Mouse (Mus musculus) right cerebral cortex, postnatal 4 days (tissue): ENCODE results near the gene Kdm2a.
A peak's percentile ranks its signal among the peaks of the same experiment; 100 is the strongest.
"Not testable (repeated sequence)": the region's sequence is repeated elsewhere in the genome, so short reads cannot be mapped to it uniquely, and the experiment has no call there.

ENCODE experiments used
- DNase-seq: peaks from one replicate; pipeline ENCODE4 v3.0.0-alpha.2; 2022

The Kdm2a gene

DNA sequence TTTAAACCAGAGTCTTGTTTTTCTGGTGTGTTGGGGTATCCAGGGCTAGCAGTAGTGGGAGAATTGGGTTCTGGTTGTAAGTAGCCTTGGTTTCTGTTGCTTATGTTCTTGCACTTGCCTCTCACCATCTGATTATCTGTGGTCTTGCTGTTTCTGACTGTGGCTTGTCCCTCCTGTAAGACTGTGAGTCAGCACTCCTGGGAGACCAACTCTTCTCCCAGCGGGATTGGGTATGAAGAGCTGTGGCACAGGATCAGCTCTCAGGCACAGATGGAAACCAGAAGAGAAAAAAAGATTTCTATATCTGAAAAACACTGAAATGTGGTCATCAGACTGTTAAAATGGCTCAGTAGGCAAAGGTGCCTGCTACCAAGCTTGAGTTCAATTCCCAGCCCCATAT, 16.5 kb upstream of the Kdm2a start:
- no peak for DNase-seq

DNA sequence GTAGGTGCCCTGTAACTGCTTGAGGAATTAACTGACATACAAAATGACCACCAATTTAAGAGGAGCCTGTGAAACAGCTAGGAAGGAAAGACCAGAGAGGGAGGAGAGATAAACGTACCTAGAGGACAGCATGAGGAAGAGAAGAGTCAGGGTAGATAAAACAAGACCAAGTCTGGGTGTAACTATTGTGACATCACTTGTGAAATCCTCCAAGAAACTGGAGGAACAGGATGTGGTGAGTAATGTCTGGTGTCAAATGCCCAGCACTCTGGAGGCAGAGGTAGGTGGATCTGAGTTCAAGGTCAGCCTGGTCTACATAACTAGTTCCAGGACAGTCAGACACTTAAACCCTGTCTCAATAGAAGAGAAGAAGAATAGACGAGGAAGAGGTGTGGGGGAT, 11.0 kb upstream of the Kdm2a start:
- DNase-seq: no peak

DNA sequence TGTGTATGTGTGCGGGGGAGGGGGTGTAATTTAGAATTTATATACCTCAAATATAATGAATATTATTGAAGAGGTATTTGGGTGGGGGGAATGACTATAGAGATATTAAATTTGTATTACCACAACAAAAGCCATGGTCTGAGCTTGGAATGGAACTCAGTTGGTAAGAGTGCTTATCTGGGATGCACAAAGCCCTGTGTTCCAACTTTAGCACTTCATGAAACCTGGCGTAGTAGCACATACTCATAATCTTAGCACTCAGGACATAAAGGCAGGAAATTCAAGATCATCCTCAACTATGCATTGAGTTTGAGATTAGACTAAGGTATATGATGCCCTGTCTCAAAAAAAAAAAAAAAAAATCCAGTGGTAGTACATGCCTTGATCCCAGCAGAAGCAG, 6.8 kb upstream of the Kdm2a start:
- no peak for DNase-seq

DNA sequence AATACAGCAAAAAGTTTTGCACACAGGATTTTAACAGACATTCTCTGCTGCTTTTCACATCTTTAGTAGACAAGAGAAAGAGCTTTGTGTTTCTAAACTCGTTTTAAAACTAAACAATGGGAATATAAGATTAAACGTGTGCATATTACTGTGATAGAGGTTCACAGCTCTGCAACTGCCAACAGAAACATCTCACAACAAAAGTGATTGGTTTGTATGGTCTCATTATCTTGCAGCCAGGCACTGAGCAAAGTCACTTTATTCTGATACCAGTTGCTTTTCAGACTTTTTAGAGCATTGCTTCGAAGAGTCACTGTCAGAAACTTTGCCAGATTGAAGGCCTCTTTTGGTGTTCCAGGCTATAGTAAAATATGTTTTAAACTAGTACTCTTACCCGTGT, 874 bp upstream of the Kdm2a start:
- DNase-seq: no peak

DNA sequence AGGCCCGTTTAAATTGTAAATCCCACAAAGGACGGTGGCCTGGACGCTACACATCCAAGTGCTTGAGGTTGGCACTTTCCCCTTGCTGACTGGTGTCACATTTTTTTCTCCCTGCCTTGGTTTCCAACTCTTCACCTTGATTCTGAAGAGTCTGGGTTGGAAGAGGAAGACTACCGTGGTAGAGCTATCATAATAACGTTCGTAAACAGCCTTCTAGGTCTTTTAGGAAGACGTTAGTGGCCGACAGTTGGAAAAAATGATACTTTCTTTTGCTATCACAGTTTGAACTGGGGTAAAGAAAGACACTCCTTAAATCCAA, 504 bp upstream of the Kdm2a start:
- DNase-seq: no peak

DNA sequence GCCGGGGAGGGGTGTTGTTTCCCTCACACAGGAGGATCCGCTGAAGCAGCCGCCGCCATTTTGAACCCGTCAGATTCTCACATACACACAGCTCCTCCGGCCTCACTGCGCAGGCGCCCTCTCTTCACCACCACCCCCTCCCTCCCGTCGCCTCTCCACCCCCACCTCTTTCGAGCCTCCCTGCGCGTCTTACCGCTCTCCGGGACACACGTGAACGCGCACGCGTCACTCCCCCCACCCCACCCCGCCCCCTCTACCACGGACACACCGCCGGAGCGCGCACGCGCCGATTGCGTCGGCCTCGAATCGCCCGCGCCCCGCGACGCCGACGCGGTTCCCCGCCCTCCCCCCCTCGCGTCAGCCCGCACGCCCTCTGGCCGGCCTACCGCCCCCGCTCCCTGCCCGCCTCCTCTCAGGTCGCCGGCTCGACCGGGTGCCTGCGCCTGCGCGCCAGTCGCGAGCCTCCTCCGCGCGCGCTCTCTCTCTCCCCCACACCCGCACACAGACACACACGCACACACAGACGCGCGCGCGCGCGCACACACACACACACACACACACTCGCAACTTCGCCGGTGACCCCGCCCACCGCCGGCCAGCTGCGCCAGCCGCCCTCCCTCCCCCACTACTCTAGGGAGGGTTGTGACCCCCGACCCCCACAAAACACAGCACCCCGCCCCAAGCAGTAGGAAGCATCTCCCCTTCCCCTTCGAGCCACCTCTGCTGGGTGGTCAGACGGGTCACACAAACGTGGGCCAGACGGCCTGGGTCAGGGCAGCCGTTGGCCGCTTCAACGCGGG, 887 bp downstream of the Kdm2a start:
- peak; percentile 97 for DNase-seq

DNA sequence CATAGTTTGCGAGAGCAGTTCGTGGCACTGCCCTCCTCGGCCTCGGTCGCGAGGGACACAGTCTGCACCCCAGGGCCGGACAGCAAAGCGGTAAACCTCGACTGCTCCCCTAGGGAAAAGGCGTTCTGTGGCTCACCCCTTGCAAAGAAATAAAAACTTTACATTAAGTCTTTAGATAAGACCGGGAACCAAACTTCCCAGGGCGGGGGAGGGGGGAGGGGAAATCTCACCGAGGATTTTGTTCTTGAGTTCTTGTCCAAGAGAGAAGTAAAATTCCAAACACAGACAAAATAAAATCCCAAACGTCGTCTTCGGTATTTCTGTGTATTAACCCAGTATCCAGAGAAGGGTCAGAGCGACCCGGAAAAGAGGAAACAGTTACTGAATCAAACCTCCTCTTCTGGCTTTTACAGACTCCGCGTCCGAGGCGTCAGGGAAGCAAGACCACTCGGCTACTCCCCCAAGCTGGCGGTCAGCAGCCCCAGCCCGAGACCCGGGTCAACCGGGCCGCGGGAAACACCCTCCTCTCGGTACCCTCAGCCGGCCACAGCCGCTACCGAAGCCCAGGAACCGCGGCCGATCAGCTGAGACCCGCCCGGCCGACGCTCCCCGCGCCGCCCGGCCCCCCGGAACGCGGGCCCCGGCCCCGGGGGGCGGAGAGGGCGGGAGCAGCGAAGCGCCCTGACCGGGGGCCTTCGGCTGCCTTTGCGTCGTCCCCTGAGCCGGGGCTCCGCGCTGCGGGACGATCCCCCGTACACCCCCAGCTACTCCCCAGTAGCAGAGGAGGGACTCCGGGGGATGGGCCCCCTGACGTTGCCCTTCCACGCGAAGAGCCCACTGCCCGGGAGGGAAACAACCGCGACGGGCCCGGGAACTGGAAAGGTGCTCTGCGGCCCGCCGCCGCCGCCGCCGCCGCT, 1.7 kb downstream of the Kdm2a start:
- peak; percentile 32 for DNase-seq

DNA sequence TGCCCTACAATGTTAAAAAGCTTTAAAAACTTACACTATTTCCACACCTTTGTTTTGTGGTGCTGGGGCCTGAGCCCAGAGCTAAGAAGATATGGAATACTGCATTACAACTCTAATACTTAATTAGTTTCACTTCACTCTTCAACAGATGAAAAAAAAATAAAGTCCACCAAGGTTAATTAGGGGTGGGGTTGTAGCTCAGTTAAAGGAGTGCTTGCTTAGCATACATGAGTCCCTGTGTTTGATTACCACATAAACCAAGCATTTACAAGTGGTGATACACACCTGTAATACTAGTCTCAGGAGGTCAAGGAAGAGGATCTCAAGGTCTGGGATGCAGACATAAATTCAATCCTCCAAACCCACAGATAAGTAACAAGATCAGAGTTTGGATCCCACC, 10.8 kb downstream of the Kdm2a start:
- no peak for DNase-seq

DNA sequence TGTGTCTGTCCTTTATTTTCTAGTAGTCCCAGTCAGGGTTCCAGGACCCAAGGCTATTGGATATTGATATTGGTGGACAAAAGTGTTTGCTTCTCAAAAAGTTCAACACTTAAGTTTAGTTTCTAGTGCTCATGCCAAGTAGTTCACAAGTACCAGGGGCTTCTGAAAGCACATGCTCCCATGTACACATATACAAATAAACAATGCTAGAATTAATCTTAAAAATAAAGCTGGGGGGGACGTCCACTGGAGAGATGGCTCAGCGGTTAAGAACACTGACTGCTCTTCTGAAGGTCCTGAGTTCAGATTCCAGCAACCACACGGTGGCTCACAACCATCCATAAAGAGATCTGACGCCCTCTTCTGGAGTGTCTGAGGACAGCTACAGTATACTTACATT, 13.1 kb downstream of the Kdm2a start:
- no peak for DNase-seq

DNA sequence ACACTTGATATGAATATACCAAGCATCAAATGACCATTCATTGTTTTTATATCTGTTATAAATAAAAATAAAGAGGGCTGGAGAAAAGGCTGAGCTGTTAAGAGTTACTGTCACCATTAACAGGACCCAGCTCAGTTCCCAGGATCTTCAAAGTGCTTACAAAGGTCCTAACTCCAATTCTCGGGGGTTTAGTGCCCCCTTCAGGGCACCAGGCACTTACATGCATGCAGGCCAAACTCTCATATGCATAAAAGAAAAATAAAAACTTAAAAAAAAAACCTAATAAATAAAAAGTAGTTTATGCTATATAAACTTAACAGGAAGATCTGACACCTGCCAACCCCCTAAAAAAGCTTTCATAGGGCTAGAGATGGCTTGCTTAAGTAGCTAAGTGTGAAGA, 13.8 kb downstream of the Kdm2a start:
- DNase-seq: no peak

DNA sequence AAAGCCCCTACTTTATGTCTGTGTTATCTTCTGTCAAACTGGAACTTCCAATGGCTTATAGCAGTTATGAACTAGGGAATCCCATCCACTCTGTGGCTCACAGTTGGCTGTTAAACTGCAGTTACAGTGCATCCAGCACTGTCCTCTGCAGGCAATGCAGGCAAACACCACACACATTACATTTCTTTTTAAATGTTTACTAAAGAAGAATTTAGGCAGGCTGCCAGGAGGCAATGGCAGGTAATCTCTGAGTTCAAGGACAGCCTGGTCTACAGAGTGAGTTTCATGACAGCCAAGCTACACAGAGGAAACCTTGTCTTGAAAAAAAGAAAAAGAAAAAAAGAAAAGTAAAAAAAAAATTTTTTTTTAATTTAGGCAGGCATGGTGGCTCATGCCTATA, 14.8 kb downstream of the Kdm2a start:
- DNase-seq: no peak

DNA sequence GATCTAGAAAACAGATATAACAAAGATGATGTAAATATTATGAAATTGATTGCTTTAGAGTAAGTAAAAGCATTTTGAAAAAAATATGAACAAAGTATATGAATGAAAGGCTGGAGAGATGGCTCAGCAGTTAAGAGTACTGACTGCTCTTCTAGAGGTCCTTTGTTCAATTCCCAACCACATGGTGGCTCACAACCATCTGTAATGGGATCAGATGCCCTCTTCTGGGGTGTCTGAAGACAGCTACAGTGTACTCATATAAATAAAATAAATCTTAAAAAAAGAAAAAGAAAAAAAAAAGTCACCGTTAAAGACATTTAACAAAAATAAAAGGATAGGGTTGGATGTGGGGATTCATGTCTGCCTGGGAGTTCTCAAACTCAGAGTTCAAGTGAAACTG, 15.8 kb downstream of the Kdm2a start:
- not testable (repeated sequence) for DNase-seq

DNA sequence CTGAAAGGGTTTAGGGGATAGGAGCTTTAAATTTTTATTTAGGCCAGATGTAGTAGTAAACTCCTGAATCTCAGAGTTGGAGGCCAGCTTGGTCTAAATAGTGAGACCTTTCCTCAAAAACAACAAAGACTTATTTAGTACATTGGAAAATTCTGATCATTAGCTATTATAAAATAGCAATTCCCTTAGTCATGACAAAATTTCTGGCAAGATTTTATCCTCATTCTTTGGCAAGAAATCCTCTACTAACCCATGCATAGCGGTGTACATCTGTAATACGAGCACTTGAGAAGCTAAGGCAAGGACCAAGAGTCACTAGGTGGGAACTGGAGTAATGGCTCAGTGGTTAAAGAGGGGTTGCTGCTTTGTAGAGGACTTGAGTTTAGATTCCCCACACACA, 27.4 kb downstream of the Kdm2a start:
- no peak for DNase-seq

DNA sequence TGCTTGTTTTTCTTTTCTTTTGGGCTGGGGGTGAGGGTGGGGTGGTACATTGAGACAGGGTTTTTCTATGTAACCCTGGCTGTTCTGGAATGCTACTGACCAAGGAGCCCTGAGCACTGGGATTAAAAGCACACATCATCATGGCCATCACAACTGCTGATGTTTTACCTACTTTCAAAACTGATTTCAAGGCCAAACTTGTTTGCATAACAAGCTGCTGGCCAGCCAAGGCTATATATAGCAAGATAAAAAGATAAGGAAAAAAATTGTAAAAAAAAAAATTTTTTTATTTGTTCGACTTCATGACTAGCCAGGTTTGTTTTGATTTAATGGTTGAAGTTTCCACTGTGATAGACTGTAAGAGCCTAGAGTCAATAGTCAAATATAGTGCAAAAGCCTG, 27.8 kb downstream of the Kdm2a start:
- no peak for DNase-seq

DNA sequence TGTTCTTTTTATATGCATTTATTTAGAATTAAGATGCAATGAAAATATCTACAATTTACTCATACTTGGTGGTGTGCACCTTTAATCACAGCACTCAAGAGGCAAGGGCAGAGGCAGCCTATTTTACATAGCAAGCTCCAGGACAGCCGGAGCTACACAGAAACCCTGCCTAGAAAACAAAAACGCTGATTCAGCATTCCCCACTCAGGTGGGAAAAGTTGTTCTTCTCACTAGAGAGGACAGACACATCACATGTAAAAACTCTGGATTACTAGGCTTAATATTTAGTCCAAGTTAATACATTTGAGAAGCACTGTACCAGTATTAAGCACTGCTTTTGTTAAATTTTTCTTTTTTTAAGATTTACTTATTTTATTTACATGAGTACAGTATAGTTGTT, 48.6 kb downstream of the Kdm2a start:
- DNase-seq: no peak

DNA sequence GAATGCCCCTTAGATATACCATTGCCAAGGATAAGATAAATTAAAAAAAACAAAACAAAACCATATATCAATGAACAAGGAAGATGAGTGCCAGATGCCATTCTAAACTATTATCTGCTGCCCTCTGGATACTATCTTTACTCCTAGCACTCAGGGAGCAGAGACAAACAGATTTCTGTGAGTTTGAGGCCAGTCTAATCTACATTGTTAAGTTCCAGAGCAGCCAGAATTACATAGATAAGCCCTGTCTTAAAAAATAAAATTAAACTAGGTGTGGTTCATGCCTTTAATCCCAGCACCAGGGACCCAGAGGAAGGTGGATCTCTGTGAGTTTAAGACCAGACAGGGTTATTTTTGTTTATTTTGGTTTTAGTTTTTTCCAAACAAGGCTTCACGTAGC, 51.6 kb downstream of the Kdm2a start:
- no peak for DNase-seq

DNA sequence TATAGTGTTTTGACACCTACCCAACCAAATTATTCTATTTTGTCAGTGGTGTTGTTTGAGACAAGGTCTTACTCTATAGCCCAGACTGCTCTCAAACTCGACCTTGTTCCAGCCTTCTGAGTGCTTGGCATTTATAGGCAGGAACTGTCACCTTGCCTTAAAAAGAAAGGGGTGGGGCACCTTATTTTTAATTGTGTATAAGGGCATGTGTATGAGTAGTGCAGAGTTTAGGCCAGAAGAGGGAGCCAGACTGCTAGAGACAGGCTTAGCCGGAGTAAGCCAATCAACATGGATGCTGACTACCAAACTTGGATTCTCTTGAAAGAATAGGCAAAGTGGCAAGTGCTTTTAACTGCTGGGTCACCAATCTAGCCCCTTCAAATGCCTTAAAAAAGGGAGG, 59.9 kb downstream of the Kdm2a start:
- DNase-seq: peak; percentile 25

DNA sequence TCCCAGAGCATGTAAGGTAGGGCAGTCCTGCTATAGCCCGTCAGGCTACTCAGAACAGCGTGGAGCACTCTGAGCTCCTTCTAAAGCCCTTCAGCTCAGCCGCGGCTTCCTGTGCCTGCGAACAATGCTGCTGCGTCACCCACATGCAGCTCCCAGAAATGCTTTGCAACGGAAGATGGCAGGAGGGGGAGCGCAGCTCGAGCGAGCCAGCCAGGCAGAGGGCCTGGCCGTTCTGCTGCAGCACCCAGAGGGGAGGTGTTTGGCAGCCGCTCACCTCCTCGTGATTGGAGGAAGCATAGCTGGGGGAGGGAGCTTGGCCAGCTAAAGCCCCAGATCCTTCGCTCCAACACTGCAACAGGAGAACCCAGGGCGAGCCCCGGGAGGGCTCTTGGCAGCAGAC, 64.3 kb downstream of the Kdm2a start:
- DNase-seq: peak; percentile 84

DNA sequence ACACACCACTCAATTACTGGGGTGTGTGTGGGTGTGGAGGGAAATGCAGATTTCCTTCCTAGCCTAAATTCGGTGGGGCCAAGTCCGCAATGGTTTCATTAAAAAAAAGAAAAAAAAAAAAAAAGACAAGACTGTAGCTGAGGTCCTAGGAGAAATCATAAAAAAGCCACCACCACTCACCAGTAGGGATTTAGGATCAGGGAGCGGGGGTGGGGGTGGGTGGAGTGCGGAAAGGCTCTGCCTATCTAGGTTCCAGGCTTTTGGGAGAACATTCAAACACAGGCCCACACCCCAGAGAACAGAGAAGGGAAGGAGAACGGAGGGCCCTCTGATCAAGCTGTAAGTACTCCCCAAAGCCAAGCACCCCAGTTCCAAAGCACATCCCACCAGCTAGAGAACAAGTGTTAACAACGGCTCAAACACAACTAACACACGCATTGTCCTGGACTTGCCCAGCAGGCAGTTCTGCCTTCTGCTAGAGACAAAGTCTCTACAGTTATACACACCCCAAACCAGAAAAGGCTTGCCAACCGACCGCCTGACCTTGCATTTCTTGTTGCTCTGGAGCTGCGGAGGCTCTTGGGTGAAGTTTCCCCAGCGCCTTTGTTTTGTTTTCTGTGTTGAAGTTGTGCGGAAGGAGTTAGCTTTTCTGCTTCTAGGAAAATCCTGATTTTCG, 64.8 kb downstream of the Kdm2a start:
- no peak for DNase-seq

DNA sequence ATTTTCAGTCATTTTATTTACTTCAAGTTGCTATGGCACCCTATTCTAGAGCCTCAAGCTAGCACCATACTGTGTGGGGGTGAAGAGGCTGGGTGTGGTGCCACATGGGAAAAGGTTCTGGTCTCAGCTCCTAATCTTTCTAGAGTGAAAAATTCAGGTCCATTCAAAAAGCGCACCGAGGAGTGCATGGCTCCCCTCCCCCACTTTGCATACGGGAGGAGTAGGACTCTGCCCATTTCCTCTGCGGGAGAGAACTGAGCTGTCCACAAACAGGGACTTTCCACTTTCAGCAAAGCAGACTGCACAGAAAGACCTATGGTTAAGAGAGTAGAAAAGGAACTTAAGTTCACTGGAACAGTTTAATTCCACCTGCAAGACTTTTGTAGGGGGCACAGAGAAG, 65.4 kb downstream of the Kdm2a start:
- peak; percentile 21 for DNase-seq

DNA sequence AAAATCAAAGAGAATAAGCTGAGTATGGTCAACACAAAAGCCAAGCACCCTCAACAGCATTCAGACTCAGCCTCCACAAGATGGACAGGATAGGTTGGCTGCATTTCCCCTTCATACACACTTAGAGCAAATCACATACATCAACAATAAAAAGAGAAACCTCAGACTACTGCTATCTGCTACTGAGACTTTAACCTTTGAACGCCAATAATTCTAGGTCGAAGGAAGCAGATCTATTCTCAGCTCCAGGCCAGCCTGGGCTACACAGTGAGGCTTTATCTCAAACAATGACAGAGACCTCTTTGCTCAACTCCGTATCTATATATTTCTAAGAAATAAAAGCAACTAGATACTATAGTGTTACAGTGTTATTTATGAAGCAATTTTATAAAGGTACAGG, 66.8 kb downstream of the Kdm2a start:
- no peak for DNase-seq

DNA sequence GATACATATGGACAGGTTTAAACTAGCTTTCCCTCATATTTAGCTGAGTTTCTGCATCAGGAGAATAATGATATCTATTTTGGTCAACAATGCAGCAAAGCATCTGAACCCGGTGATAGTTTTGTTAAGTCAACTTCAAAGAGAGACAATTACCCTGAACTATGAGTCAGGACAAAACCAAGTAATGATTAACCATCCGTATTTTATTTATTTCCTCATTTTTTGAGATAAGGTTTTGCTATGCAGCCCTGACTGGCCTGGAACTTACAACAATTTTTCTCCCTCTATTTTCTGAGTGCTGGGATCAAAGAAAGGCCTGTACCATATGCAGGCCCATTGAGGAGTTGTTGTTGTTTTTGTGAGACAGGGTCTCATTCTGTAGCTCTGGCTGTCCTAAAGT, 67.5 kb downstream of the Kdm2a start:
- DNase-seq: no peak

DNA sequence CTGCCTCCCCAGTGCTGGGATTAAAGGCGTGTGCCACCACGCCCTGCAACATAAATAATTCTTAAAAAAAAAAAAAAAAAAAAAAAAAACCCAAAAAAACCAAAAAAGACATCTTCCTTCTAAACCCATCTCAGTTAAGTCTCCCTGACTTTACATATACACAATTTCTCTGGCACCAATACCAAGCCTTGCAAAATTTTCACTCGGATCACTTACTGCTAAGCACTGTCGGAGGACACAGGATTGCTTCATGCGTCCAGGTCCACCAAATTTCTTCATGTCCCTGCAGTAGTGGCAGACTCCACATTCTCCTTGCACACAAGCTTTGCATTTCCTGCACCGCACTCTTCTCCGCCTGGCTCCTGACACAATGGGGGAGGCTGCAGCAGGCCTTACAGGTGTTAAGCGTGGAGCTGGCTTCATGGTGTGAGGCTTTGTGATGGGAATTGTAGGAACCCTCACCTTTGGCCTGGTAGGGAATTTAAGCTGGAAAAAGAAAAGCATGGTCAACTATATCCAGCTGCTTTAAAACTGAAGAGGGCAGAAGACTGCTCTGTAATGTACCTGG, 69.3 kb downstream of the Kdm2a start:
- no peak for DNase-seq

DNA sequence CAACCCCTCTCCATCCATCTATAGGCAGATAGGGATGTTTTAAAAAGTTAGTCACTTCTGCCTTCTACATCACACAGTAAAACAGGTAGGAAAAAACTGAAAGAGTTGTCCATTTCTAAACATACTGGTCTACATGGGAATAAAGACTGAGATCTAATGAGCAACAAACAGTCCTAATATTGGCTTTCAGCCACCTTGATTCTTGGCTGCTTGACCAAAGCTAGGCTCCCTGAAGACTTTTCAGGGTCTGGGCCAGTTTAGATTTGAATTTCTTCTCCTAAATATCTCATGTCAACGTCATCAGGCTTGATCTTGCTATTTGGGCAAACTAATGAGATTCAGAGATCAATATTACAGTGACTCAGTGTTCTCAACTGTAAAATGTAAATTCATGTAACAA, 71.2 kb downstream of the Kdm2a start:
- no peak for DNase-seq
